31 mouse cellular contexts compared by ENCODE assay signal in genomic region chr1:131769296-131769695, GRCm38 (mm10). TPM values are rescaled to one million over a fixed set of nuclear protein-coding genes. Genes with fewer than 3 reads are reported as not detected.
"Had no signal": no experiment of that assay in that cellular context is flagged by ENCODE, and none has a peak within 500 bp of the region (broad histone marks: within the 10 kb centered on the region; RNA-seq: fewer than 3 reads in every experiment).

No protein-coding gene starts in this region.

- H3K4me2 ChIP-seq: embryonic facial prominence, embryonic 12.5 days; embryonic facial prominence, embryonic 13.5 days; embryonic facial prominence, embryonic 15.5 days; forebrain, embryonic 12.5 days; forebrain, embryonic 13.5 days; forebrain, embryonic 15.5 days had no signal

- H3K27ac ChIP-seq: embryonic facial prominence, embryonic 10.5 days; embryonic facial prominence, embryonic 12.5 days; embryonic facial prominence, embryonic 13.5 days; embryonic facial prominence, embryonic 15.5 days; forebrain, embryonic 10.5 days; forebrain, embryonic 12.5 days; forebrain, embryonic 15.5 days; gastrocnemius, adult 2 months had no signal

- H3K4me3 ChIP-seq: embryonic facial prominence, embryonic 10.5 days; embryonic facial prominence, embryonic 12.5 days; embryonic facial prominence, embryonic 13.5 days; embryonic facial prominence, embryonic 15.5 days; erythroblast, embryonic 14.5 days; forebrain, embryonic 10.5 days; forebrain, embryonic 12.5 days; forebrain, embryonic 13.5 days; forebrain, embryonic 15.5 days; gastrocnemius, adult 2 months had no signal

- ATAC-seq: forebrain, embryonic 13.5 days; forebrain, embryonic 15.5 days; forebrain, embryonic 16.5 days; forebrain, postnatal 0 days had no signal

- H3K27me3 ChIP-seq: embryonic facial prominence, embryonic 12.5 days; embryonic facial prominence, embryonic 13.5 days; embryonic facial prominence, embryonic 15.5 days; forebrain, embryonic 12.5 days; forebrain, embryonic 13.5 days; forebrain, embryonic 15.5 days had no signal

- DNase-seq: cerebellum, adult 18-20 months; cerebellum, adult 2 months; cerebellum, adult 8-10 months; cerebellum, adult 9-10 months; cerebellum, adult 9-11 months; cerebellum, postnatal 14 days; cerebellum, postnatal 25 days; cerebellum, postnatal 36 days; embryo, embryonic 11 days; forebrain, postnatal 0 days; gastrocnemius, adult 2 months; gastrocnemius, postnatal 10 days; gastrocnemius, postnatal 14 days; gastrocnemius, postnatal 25 days; gastrocnemius, postnatal 36 days; heart, adult 18-20 months had no signal

- H3K9me3 ChIP-seq: embryonic facial prominence, embryonic 10.5 days; embryonic facial prominence, embryonic 12.5 days; embryonic facial prominence, embryonic 13.5 days; embryonic facial prominence, embryonic 15.5 days; forebrain, embryonic 10.5 days; forebrain, embryonic 12.5 days; forebrain, embryonic 13.5 days; forebrain, embryonic 15.5 days had no signal

- H3K9ac ChIP-seq: embryonic facial prominence, embryonic 12.5 days; embryonic facial prominence, embryonic 13.5 days; embryonic facial prominence, embryonic 15.5 days; forebrain, embryonic 12.5 days; forebrain, embryonic 13.5 days; forebrain, embryonic 15.5 days; forebrain, postnatal 0 days had no signal

- H3K4me1 ChIP-seq: embryonic facial prominence, embryonic 12.5 days had no signal

- H3K36me3 ChIP-seq: embryonic facial prominence, embryonic 10.5 days; embryonic facial prominence, embryonic 12.5 days; embryonic facial prominence, embryonic 13.5 days; embryonic facial prominence, embryonic 15.5 days; forebrain, embryonic 10.5 days; forebrain, embryonic 12.5 days; forebrain, embryonic 15.5 days had no signal

RNA-seq across cellular contexts. Expression of gene Slc26a9, which starts 25.5 kb away (rescaled TPM):
- total RNA-seq: common myeloid progenitor, adult 5-6 weeks; gastrocnemius, adult 18-20 months; gastrocnemius, adult 2 months; gastrocnemius, adult 8-10 months; gastrocnemius, postnatal 10 days; gastrocnemius, postnatal 14 days; gastrocnemius, postnatal 25 days; gastrocnemius, postnatal 36 days; granulocyte monocyte progenitor cell, adult 5-6 weeks had no signal
- polyA plus RNA-seq: embryonic facial prominence, embryonic 10.5 days; embryonic facial prominence, embryonic 13.5 days; erythroblast, embryonic 14.5 days; forebrain, embryonic 10.5 days; forebrain, embryonic 11.5 days; forebrain, embryonic 12.5 days had no signal

RNA-seq across cellular contexts. Expression of gene Pm20d1, which starts 27.9 kb away (rescaled TPM):
- total RNA-seq: common myeloid progenitor, adult 5-6 weeks had no signal
- polyA plus RNA-seq: erythroblast, embryonic 14.5 days had no signal
